Mouse (Mus musculus): ENCODE data around the gene Fgfr3.

Fgfr3 gene

DNA sequence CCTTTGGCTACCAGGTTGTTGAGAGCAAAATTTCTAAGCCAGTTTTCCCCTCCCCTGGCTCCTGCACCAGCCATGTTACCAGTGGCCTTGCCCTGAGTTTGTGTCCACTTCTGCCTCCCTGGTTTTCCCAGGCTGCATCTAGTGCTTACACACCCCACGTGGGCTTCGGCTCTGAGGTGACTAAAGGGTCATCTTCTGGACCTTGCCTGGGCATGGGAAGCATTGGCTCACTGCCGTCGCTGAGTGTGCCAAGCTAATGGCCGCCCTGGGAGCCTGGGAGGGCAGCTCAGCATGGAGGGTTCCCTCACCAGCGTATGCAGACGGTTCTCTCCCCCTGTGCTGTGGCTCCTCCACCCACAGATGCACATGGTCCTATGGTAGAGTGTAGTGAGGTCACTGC lies 7.4 kb downstream of the Fgfr3 start:
- no peak for DNase-seq (ENCODE audit: low spot score in 2 of 2)

GRCm38 (mm10) chr5:33730516-33730915 lies 9.0 kb downstream of the Fgfr3 start:
- no peak for DNase-seq (ENCODE audit: low spot score in 2 of 2)

- DNase-seq (ENCODE audit: low spot score in 2 of 2), result no peak
These were observed 9.6 kb downstream of the Fgfr3 start for GRCm38 (mm10) chr5:33731051-33731450.

GRCm38 (mm10) chr5:33733837-33734236 lies 12.4 kb downstream of the Fgfr3 start:
- no peak for DNase-seq (ENCODE audit: low spot score in 2 of 2)

GRCm38 (mm10) chr5:33735412-33736092 lies 14.1 kb downstream of the Fgfr3 start:
- no peak for DNase-seq (ENCODE audit: low spot score in 2 of 2)

DNA sequence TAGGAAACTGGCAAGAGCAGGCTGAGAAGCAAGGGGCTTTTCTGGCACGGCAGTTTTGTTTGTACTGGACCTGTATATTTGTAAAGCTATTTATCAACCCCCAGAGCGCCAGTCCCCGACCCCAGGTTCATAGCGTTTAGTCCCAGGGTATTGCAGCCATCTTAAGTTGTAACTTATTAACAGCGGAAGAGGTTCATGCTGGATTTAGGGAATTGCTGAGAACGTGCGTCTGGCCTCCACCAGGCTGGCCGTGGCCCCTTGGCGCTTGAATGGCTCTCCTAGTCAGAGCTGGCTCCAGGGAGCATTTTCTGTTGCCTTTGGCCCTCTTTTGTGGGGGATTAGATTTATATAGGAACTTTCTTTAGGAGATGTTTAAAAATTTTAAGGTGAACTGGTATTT lies 14.8 kb downstream of the Fgfr3 start:
- no peak for DNase-seq (ENCODE audit: low spot score in 2 of 2)

DNA sequence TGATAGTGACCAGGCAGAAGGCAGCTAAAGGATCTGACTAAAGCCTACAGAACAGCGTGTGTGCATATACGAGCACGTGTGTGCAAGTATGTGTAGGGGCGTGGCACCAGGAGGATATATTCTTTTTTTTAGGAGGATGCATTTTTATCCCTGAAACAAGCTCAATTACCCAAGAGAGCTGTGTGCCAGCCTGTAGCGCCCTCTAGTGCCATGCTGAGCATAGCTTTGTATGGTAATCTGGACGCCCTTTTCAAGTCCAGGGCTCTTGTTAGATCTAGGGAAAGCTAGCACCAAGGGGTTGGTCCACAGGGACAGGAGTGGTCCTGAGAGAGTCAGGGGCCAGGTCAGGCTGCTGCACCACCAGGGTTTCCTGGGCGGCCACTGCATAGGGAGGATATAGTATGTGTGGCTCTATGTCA lies 16.4 kb downstream of the Fgfr3 start:
- DNase-seq (ENCODE audit: low spot score in 2 of 2), result peak; percentile 58 to 59

GRCm38 (mm10) chr5:33738341-33738740 lies 16.9 kb downstream of the Fgfr3 start:
- DNase-seq (ENCODE audit: low spot score in 2 of 2), result no peak

- DNase-seq (ENCODE audit: low spot score in 2 of 2), result no peak
These were observed 19.1 kb downstream of the Fgfr3 start for GRCm38 (mm10) chr5:33740548-33740947.

DNA sequence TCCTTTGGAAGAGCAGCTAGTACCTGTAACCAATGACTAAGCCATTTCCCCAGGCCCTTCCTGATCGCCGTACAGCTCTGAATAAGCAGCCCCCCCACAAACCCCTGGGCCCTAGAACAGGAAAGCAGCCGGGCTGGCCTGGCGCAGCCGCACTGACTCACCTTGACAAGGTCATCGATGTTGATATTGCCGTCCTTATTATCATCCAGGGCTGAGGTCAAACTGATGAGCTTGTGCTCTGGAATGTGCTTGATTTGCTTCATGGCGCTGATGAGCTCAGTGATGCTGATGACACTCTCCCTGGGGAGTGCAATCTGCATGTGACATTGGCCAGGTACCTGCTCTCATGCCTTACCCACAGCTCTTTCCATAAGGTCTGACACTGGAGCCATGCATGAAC lies 22.0 kb downstream of the Fgfr3 start:
- DNase-seq (ENCODE audit: low spot score in 2 of 2), result no peak

DNA sequence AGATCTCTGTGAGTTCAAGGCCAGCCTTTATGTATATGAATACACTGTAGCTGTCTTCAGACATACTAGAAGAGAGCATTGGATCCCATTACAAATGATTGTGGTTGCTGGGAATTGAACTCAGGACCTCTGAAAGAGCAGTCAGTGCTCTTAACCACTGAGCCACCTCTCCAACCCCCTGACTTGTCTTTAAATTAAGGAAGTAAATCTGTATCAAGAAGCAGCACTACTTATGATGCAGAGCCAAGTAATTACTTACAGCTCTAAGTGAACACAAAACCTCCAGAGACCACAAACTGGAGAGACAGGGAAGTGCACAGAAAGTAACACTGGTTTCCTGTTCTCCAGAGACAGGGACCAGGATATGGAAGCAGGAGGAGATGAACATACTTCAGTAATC lies 55.7 kb downstream of the Fgfr3 start:
- no peak for DNase-seq (ENCODE audit: low spot score in 2 of 2)

DNA sequence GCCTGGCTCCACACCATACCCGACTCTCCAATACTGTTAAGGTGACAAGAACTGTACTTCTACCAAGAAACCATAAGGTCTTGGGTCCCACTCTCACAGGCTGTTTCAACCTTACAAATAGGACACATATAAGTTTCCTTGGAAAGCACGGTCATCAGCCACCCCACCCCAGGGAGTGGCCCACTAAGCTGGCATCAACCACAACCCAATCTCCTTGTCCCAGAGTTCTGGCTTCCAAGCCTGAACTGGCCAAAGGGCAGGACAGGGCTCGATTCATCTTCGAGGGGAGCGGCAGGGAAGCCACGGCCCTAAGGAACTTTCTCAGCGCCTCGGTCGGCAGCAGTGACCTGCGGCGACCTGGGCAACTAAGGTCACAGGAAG lies 60.5 kb downstream of the Fgfr3 start:
- DNase-seq (ENCODE audit: low spot score in 2 of 2), result peak in 1 of 2 experiments; percentile 4

- peak; percentile 98 for DNase-seq (ENCODE audit: low spot score in 2 of 2)
These were observed 61.0 kb downstream of the Fgfr3 start, which contains the start of gene Letm1 for GRCm38 (mm10) chr5:33782345-33782998. Gene Letm1, minus strand, starts transcription at chr5:33782817.

- DNase-seq (ENCODE audit: low spot score in 2 of 2), result no peak
These were observed 61.5 kb downstream of the Fgfr3 start for GRCm38 (mm10) chr5:33782999-33783390.
